Mouse (Mus musculus) myocyte (in vitro differentiated cells): Measurements from ENCODE around the gene Krtap3-3.

ENCODE experiments used
- MAX ChIP-seq: IDR thresholded peaks from one replicate; pipeline ENCODE4 v1.6.1; 2011; ENCODE audit warnings: low read depth, mild to moderate bottlenecking, control low read depth
- POLR2A ChIP-seq: IDR thresholded peaks from one replicate; pipeline ENCODE4 v1.6.1; 2011; ENCODE audit warnings: low read depth, mild to moderate bottlenecking, control low read depth, moderate library complexity; ENCODE audit not compliant: insufficient read length
- POLR2AphosphoS2 ChIP-seq: IDR thresholded peaks from one replicate; pipeline ENCODE4 v1.6.1; 2011; ENCODE audit warnings: low read depth, control low read depth; ENCODE audit not compliant: insufficient read length
- SRF ChIP-seq: IDR thresholded peaks from one replicate; pipeline ENCODE4 v1.6.1; 2011; ENCODE audit warnings: low read depth; ENCODE audit not compliant: control insufficient read depth, insufficient read length

DNA sequence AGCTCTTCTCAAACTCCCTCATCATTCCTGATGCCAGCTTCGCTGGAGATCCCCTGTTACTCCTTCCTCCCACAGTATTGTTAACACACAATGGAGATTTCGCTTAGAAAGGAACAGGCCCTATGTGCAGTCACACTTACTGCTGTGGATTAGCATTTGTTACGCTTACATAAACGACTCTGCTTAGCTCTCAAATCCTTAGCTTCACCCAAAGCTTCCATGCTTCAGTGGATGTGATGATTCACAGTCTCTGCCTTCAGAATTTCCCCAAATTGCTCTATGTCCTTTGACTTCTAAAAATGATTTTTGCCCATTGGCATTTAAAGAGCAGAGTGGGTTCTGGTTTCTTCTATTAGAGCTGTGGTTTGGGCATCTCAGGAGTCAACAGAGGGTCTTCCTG lies 22.5 kb upstream of the Krtap3-3 start:
- TF ChIP-seq MAX (no peak), POLR2AphosphoS2 (no peak), POLR2A (no peak), SRF (no peak)
